Mouse (Mus musculus) thymus, adult 2 months (tissue): ENCODE results near the gene Sema3b.

Experiments
- CTCF ChIP-seq: fragments of 200-500 bp; IDR thresholded peaks from 2 replicates; pipeline ENCODE4 v1.5.1; 2012; ENCODE audit warnings: mild to moderate bottlenecking, control low read depth, low read length, moderate library complexity, borderline replicate concordance; ENCODE audit not compliant: control insufficient read depth, poor library complexity, insufficient read depth; ENCODE audit errors: extremely low read depth
- POLR2A ChIP-seq: fragments of 200-500 bp; IDR thresholded peaks from 2 replicates; pipeline ENCODE4 v1.6.1; 2012; ENCODE audit warnings: mild to moderate bottlenecking, low read length, control low read depth, moderate library complexity; ENCODE audit not compliant: control insufficient read depth, poor library complexity, insufficient read depth; ENCODE audit errors: extremely low read depth

- TF ChIP-seq CTCF (no peak), POLR2A (no peak)
Measured at GRCm38 (mm10) chr9:107599433-107599832, 9.6 kb downstream of the Sema3b start.
